Mouse (Mus musculus) ES-Bruce4 (cell line): ENCODE measurements around the gene Nfkbid. TPM values are rescaled to one million over a fixed set of nuclear protein-coding genes. Genes with fewer than 3 reads are reported as not detected.

ENCODE experiments used
- H3K27ac ChIP-seq: 2 replicates; pipeline ENCODE4 v1.5.1; 2012; ENCODE audit warnings: low read length, inconsistent platforms; ENCODE audit not compliant: insufficient read depth
- H3K27me3 ChIP-seq: 2 replicates; pipeline ENCODE4 v1.6.1; 2012; ENCODE audit warnings: mild to moderate bottlenecking, low read length, inconsistent platforms; ENCODE audit not compliant: control insufficient read depth, poor library complexity, insufficient read depth, severe bottlenecking
- H3K36me3 ChIP-seq: 2 replicates; pipeline ENCODE4 v1.6.1; 2012; ENCODE audit warnings: inconsistent platforms, mild to moderate bottlenecking, low read length, moderate library complexity; ENCODE audit not compliant: control insufficient read depth, poor library complexity, insufficient read depth, severe bottlenecking
- H3K4me1 ChIP-seq: one replicate; pipeline ENCODE4 v1.8.1; 2011; ENCODE audit warnings: low read length; ENCODE audit not compliant: control insufficient read depth, insufficient read depth
- H3K4me3 ChIP-seq: 2 replicates; pipeline ENCODE4 v1.5.1; 2011; ENCODE audit warnings: low read depth, mild to moderate bottlenecking, low read length
- H3K9ac ChIP-seq: 2 replicates; pipeline ENCODE4 v1.6.1; 2012; ENCODE audit warnings: low read depth, mild to moderate bottlenecking, inconsistent platforms; ENCODE audit not compliant: poor library complexity, severe bottlenecking
- H3K9me3 ChIP-seq: replicated peaks from 2 replicates; pipeline ENCODE4 v1.6.1; 2012; ENCODE audit warnings: mild to moderate bottlenecking, low read length, inconsistent platforms; ENCODE audit not compliant: control insufficient read depth, poor library complexity, insufficient read depth, severe bottlenecking
- CTCF ChIP-seq: IDR thresholded peaks from one replicate; pipeline ENCODE4 v1.8.1; 2011; ENCODE audit warnings: low read depth, low read length
- EP300 ChIP-seq: IDR thresholded peaks from 2 replicates; pipeline ENCODE4 v1.6.1; 2011; ENCODE audit warnings: low read depth, low read length; ENCODE audit not compliant: insufficient read depth
- POLR2A ChIP-seq: IDR thresholded peaks from one replicate; pipeline ENCODE4 v1.8.1; 2011; ENCODE audit warnings: low read length; ENCODE audit not compliant: insufficient read depth
- polyA plus RNA-seq: library from polyadenylated mRNA; stranded (reverse); fragments of >200 nt; gene quantifications from 2 replicates; pipeline ENCODE4 v1.2.4, GENCODE M21; 2011; ENCODE audit warnings: low read depth; ENCODE audit not compliant: missing spikeins, insufficient read depth, insufficient read length

The Nfkbid gene
- polyA plus RNA-seq = 4.1 TPM in 2 replicates

GRCm38 (mm10) chr7:30421175-30421889, at the start of gene Nfkbid:
TSS of gene Nfkbid (plus strand) at chr7:30421732.
- no peaks in the 10 kb centered on the region for H3K9me3 ChIP-seq
- H3K36me3 ChIP-seq = peaks cover 18% of the 10 kb centered on the region
- H3K4me1 ChIP-seq = no peaks in the 10 kb centered on the region
- peak within 1 kb of the TSS; percentile 82 for H3K9ac ChIP-seq
- peak within 1 kb of the TSS; percentile 30; the same call in 1 of the 2 replicates for H3K27ac ChIP-seq
- H3K27me3 ChIP-seq = no peaks in the 10 kb centered on the region
- TF ChIP-seq EP300 = no peak
- TF ChIP-seq POLR2A = peak; percentile 55
- peak within 1 kb of the TSS; percentile 71 for H3K4me3 ChIP-seq

- no peak overlapping the region for H3K27ac ChIP-seq
- TF ChIP-seq POLR2A = peak; percentile 59
- TF ChIP-seq EP300 = 0 out of 2 replicates have a peak, but pooled peaks have one; percentile 51
- peak; percentile 89 for TF ChIP-seq CTCF
- no peak overlapping the region for H3K9ac ChIP-seq
- H3K9me3 ChIP-seq = no peaks in the 10 kb centered on the region
- H3K36me3 ChIP-seq = no peaks in the 10 kb centered on the region
- peak overlapping the region; percentile 57 for H3K4me3 ChIP-seq
- no peaks in the 10 kb centered on the region for H3K4me1 ChIP-seq
- no peaks in the 10 kb centered on the region for H3K27me3 ChIP-seq
These were observed 48.0 kb upstream of the Nfkbid start for GRCm38 (mm10) chr7:30373501-30373962.

DNA sequence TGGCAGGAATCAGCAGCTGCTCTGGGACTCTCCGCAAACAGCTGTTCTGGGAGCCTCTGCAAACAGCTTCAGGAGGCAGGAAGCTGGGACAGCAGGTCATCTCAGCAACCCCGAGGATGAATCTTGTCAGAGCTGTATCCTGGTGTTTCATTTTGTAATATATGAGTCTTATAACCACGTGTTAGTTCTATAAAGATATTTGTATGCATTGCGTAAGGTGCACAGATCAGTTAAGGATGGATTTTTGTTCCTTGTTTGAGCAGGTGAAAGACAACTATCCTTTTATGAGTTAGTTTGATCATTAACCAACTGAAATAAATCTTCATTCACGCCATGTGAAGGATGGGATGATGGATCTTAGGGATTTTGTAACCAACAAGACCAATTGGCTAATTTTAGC, 41.5 kb upstream of the Nfkbid start:
- no peak for TF ChIP-seq POLR2A
- TF ChIP-seq EP300 = no peak
- no peak for TF ChIP-seq CTCF
- Histone ChIP-seq H3K4me1 (no peaks in the 10 kb centered on the region), H3K27me3 (no peaks in the 10 kb centered on the region), H3K9me3 (no peaks in the 10 kb centered on the region), H3K36me3 (no peaks in the 10 kb centered on the region), H3K9ac (no peak overlapping the region), H3K4me3 (no peak overlapping the region), H3K27ac (no peak overlapping the region)

DNA sequence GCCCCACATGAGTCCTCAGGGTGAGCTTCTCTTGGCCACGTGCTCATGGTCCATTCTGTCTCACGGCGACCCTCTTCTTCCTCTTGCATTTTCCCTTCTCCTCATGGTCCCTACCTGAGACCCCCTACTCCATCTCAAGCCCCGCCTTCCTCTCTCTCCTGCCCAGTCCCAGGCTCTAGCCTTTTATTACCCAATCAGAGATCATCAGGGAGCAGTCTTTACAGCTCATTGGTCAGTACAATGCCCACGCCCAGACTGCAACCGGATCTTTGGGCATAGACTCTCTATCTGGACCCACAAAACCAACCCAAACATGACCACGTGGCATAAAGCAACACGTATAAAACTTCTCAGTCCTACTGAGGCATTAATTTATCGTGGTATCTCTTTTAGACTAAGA, 37.4 kb upstream of the Nfkbid start:
- Histone ChIP-seq H3K4me3 (no peak overlapping the region), H3K27ac (no peak overlapping the region), H3K9me3 (no peaks in the 10 kb centered on the region), H3K36me3 (no peaks in the 10 kb centered on the region), H3K9ac (no peak overlapping the region), H3K27me3 (no peaks in the 10 kb centered on the region), H3K4me1 (no peaks in the 10 kb centered on the region)
- TF ChIP-seq POLR2A (no peak), EP300 (no peak), CTCF (no peak)

DNA sequence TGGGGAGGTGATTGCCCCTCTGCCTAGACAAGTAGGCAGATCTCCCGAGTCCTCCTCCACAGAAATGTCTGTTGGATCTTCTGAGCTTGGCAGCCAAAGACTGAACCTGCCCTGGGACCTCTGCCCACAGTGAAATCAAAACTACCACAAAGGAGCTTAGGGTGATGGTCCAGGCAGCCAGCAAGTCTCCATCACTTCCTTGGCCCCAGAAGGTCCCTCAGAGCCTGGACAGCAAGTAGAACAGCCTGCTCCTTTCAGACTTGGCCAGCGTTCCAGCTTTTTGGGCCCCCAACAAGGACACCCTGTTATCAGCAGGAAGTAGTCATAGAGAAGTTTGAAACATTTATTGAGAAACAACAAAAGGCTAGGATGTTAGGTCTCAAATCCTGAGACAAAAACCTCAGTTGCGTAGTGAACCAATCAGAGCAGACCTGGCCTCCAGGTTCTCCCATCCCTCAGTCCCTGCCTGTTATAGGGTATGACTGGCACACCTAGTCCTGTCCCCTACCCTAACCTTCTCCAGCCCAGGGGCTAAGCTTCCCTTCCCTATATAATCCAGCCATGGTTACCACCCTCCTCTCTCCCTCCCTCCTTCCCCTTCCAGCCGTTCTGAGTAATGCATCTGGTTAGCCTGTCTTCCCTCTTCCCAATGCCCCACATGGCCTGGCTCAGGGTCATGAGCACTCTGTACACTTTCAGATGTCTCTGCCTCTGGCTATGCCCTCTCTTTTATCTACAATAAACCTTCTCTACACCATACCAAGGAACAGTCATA, 28.6 kb upstream of the Nfkbid start:
- no peaks in the 10 kb centered on the region for H3K4me1 ChIP-seq
- H3K4me3 ChIP-seq = no peak overlapping the region
- TF ChIP-seq EP300 (no peak), CTCF (no peak), POLR2A (no peak)
- no peaks in the 10 kb centered on the region for H3K27me3 ChIP-seq
- H3K9me3 ChIP-seq = no peaks in the 10 kb centered on the region
- H3K36me3 ChIP-seq = no peaks in the 10 kb centered on the region
- H3K27ac ChIP-seq = no peak overlapping the region
- H3K9ac ChIP-seq = no peak overlapping the region

- Histone ChIP-seq H3K9me3 (no peaks in the 10 kb centered on the region), H3K27me3 (no peaks in the 10 kb centered on the region), H3K9ac (no peak overlapping the region), H3K36me3 (no peaks in the 10 kb centered on the region), H3K27ac (no peak overlapping the region), H3K4me1 (no peaks in the 10 kb centered on the region), H3K4me3 (no peak overlapping the region)
- TF ChIP-seq POLR2A = no peak
- no peak for TF ChIP-seq EP300
- TF ChIP-seq CTCF = no peak
These were observed 27.9 kb upstream of the Nfkbid start for GRCm38 (mm10) chr7:30393631-30394030.
